Comparison of ENCODE assay signal across 12 mouse cellular contexts in the genomic region with DNA sequence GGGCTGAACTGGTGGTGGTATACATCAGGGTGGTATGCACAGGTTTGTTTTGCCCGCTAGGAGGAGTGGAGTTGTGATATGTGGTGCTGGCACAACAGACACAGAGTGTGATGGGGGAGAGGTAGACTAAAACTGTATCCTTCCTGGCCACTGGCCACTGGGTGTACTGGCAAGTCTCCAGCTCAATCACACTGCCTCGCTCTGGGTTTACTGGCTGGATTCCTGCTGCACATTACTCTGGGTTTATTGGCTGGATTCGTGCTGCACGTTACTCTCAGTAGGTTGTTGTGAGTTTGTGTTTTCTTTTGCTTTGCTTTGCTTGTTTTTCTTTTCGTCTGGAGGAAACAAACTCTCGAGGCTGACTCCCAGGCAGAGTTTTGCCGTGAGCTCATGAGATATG. TPM values are rescaled to one million over a fixed set of nuclear protein-coding genes. Genes with fewer than 3 reads are reported as not detected.
"Had no signal": no experiment of that assay in that cellular context is flagged by ENCODE, and none has a peak within 500 bp of the region (broad histone marks: within the 10 kb centered on the region; RNA-seq: fewer than 3 reads in every experiment).

No protein-coding gene starts in this region.

RNA-seq across cellular contexts. Expression of a gene that starts 1.5 kb away (rescaled TPM):
- total RNA-seq: layer of hippocampus, postnatal 14 days; left cerebral cortex, postnatal 10 days had no signal
- polyA plus RNA-seq: midbrain, embryonic 10.5 days; midbrain, embryonic 14.5 days; myocyte had no signal

RNA-seq across cellular contexts. Expression of a gene that starts 30.3 kb away (rescaled TPM):
- total RNA-seq: layer of hippocampus, adult 8-10 months; layer of hippocampus, postnatal 14 days; left cerebral cortex, adult 18-20 months; left cerebral cortex, postnatal 10 days; megakaryocyte, adult 5-6 weeks had no signal
- polyA plus RNA-seq: limb, embryonic 10.5 days; limb, embryonic 14.5 days; midbrain, embryonic 10.5 days; midbrain, embryonic 14.5 days; myocyte; neural tube, embryonic 11.5 days; neural tube, embryonic 15.5 days had no signal
